ENCODE assay signal across 8 mouse cellular contexts in genomic region chr10:130228246-130228645, GRCm38 (mm10). TPM values are rescaled to one million over a fixed set of nuclear protein-coding genes. Genes with fewer than 3 reads are reported as not detected.
DNase-seq lines count a peak whose midpoint lies in the region; ATAC-seq lines count a peak whose summit lies in the region.

No protein-coding gene starts in this region.

- no peak overlapping the region for H3K4me3 ChIP-seq in heart, embryonic 12.5 days

- no peaks in the 10 kb centered on the region for H3K4me1 ChIP-seq in heart, embryonic 12.5 days (replicated peaks)

- no peaks in the 10 kb centered on the region for H3K36me3 ChIP-seq in heart, embryonic 12.5 days

- ATAC-seq in heart, embryonic 12.5 days (ENCODE audit: insufficient number of reproducible peaks, low FRiP score) = no peak
- peak; percentile 93 to 94 for ATAC-seq in hematopoietic stem cell, adult 5-6 weeks (replicated peaks in 1 of 2; ENCODE audit: insufficient read depth in 1 of 2, low FRiP score in 2 of 2, low TSS enrichment in 1 of 2, low read depth in 1 of 2, poor library complexity in 2 of 2, severe bottlenecking in 2 of 2)

- DNase-seq in heart, adult 8-10 months (ENCODE audit: low spot score) = peak; percentile 1
- DNase-seq in adrenal gland, adult 18-20 months (ENCODE audit: low spot score in 2 of 2) = peak; percentile 31
- DNase-seq in embryo, embryonic 10 days (ENCODE audit: low spot score) = peak; percentile 85
- DNase-seq in layer of hippocampus, adult 8-10 months (ENCODE audit: low spot score in 2 of 2) = peak; percentile 6 to 49
- peak; percentile 15 for DNase-seq in lung, postnatal 36 days
- DNase-seq in right cerebral cortex, postnatal 14 days = peak; percentile 49

- H3K9me3 ChIP-seq in heart, embryonic 12.5 days (replicated peaks) = no peaks in the 10 kb centered on the region

- no peak overlapping the region for H3K27ac ChIP-seq in heart, embryonic 12.5 days (ENCODE audit: poor library complexity, severe bottlenecking)

- no peaks in the 10 kb centered on the region for H3K27me3 ChIP-seq in heart, embryonic 12.5 days (replicated peaks)

- no peak overlapping the region for H3K9ac ChIP-seq in heart, embryonic 12.5 days

- H3K4me2 ChIP-seq in heart, embryonic 12.5 days = no peak overlapping the region

- WGBS in heart, embryonic 12.5 days = 0% methylated on average over 1 of the region's 1 CpGs

RNA-seq across cellular contexts. Expression of gene Olfr827, which starts 14.0 kb away (rescaled TPM):
- not detected for total RNA-seq in heart, adult 8-10 months (2022)
- polyA plus RNA-seq in heart, embryonic 12.5 days (2016; fragmentation: Nextera tagmentation; extraction: Ambion mirVana) = not detected in 2 replicates
- not detected for total RNA-seq in adrenal gland, adult 18-20 months (2021)
- not detected in 2 replicates for total RNA-seq in hematopoietic stem cell, adult 5-6 weeks (2017)
- not detected for total RNA-seq in layer of hippocampus, adult 8-10 months (2022)

RNA-seq across cellular contexts. Expression of gene Olfr826, which starts 44.3 kb away (rescaled TPM):
- not detected for total RNA-seq in heart, adult 8-10 months (2022)
- polyA plus RNA-seq in heart, embryonic 12.5 days (2016; fragmentation: Nextera tagmentation; extraction: Ambion mirVana) = not detected in 2 replicates
- total RNA-seq in adrenal gland, adult 18-20 months (2021) = not detected
- not detected in 2 replicates for total RNA-seq in hematopoietic stem cell, adult 5-6 weeks (2017)
- not detected for total RNA-seq in layer of hippocampus, adult 8-10 months (2022)

RNA-seq across cellular contexts. Expression of gene Neurod4, which starts 51.8 kb away (rescaled TPM):
- total RNA-seq in heart, adult 8-10 months (2022) = not detected
- polyA plus RNA-seq in heart, embryonic 12.5 days (2016; fragmentation: Nextera tagmentation; extraction: Ambion mirVana) = 0.05 and 0.08 TPM in 2 replicates
- 1 to 10 TPM in 1 of 2 experiments, under 1 TPM in 1; 0.33 to 1.7 TPM for total RNA-seq in adrenal gland, adult 18-20 months (2021)
- total RNA-seq in hematopoietic stem cell, adult 5-6 weeks (2017) = 0.44 TPM in 1 of 2 replicates, not detected in the other
- total RNA-seq in layer of hippocampus, adult 8-10 months (2022) = under 1 TPM in 2 of 4 experiments, not detected in 2; 0.22 to 0.32 TPM

Comparison
In these comparisons a context has a peak if more than half of its experiments do, and no peak if none do; other contexts are left out.
1. DNase-seq: peak in every context shown above with its lines; median percentile 85 in embryo, embryonic 10 days; 49 in right cerebral cortex, postnatal 14 days; 31 in adrenal gland, adult 18-20 months; 28 in layer of hippocampus, adult 8-10 months; 15 in lung, postnatal 36 days; 1 in heart, adult 8-10 months.